Mouse (Mus musculus): ENCODE measurements around the gene Sgcd. TPM values are rescaled to one million over a fixed set of nuclear protein-coding genes. Genes with fewer than 3 reads are reported as not detected.
"Not testable (repeated sequence)": the region's sequence is repeated elsewhere in the genome, so short reads cannot be mapped to it uniquely, and the experiment has no call there.

The Sgcd gene
- polyA plus RNA-seq, 1 experiment from 2014 or later: 0.24 TPM

- 20% methylated on average over 4 of the region's 4 CpGs for WGBS (ENCODE audit: insufficient replicate concordance)
- peak; percentile 54; the same call in 1 of the 2 replicates for ATAC-seq (ENCODE audit: insufficient read depth)
- Histone ChIP-seq H3K4me3 (replicated peaks) (no peak overlapping the region), H3K36me3 (replicated peaks) (no peaks in the 10 kb centered on the region), H3K9me3 (replicated peaks) (no peaks in the 10 kb centered on the region), H3K9ac (no peak overlapping the region), H3K4me2 (no peak overlapping the region), H3K27me3 (no peaks in the 10 kb centered on the region), H3K27ac (replicated peaks) (no peak overlapping the region), H3K4me1 (replicated peaks) (no peaks in the 10 kb centered on the region)
Observed at GRCm38 (mm10) chr11:47777226-47777915, 211.4 kb downstream of the Sgcd start.

- no peak for ATAC-seq (ENCODE audit: insufficient read depth)
Observed at GRCm38 (mm10) chr11:47776019-47776418, 212.8 kb downstream of the Sgcd start.

GRCm38 (mm10) chr11:47765859-47766258 lies 222.9 kb downstream of the Sgcd start:
- no peaks in the 10 kb centered on the region for H3K36me3 ChIP-seq (replicated peaks)

More at GRCm38 (mm10) chr11:47776019-47776418, 212.8 kb downstream of the Sgcd start:
- Histone ChIP-seq H3K4me3 (replicated peaks) (no peak overlapping the region), H3K36me3 (replicated peaks) (no peaks in the 10 kb centered on the region), H3K27ac (replicated peaks) (no peak overlapping the region), H3K4me1 (replicated peaks) (no peaks in the 10 kb centered on the region), H3K4me2 (no peak overlapping the region), H3K9me3 (replicated peaks) (no peaks in the 10 kb centered on the region), H3K9ac (no peak overlapping the region), H3K27me3 (no peaks in the 10 kb centered on the region)
- WGBS (ENCODE audit: insufficient replicate concordance): 30% methylated on average over 1 of the region's 1 CpGs

GRCm38 (mm10) chr11:47763569-47763968 lies 225.2 kb downstream of the Sgcd start:
- not testable (repeated sequence) for H3K9me3 ChIP-seq (replicated peaks); H3K27ac ChIP-seq (replicated peaks); H3K27me3 ChIP-seq; H3K4me1 ChIP-seq (replicated peaks); H3K4me3 ChIP-seq (replicated peaks); H3K4me2 ChIP-seq; H3K9ac ChIP-seq; H3K36me3 ChIP-seq (replicated peaks); ATAC-seq (ENCODE audit: insufficient read depth)
- 64% methylated on average over 3 of the region's 3 CpGs for WGBS (ENCODE audit: insufficient replicate concordance)

More at GRCm38 (mm10) chr11:47765859-47766258, 222.9 kb downstream of the Sgcd start:
- Histone ChIP-seq H3K4me3 (replicated peaks) (no peak overlapping the region), H3K4me2 (no peak overlapping the region), H3K9me3 (replicated peaks) (no peaks in the 10 kb centered on the region), H3K4me1 (replicated peaks) (no peaks in the 10 kb centered on the region), H3K27me3 (no peaks in the 10 kb centered on the region), H3K9ac (no peak overlapping the region), H3K27ac (replicated peaks) (no peak overlapping the region)
- no peak for ATAC-seq (ENCODE audit: insufficient read depth)
- WGBS (ENCODE audit: insufficient replicate concordance): 69% methylated on average over 2 of the region's 2 CpGs

- no peaks in the 10 kb centered on the region for H3K9me3 ChIP-seq (replicated peaks)
- no peaks in the 10 kb centered on the region for H3K27me3 ChIP-seq
- ATAC-seq (ENCODE audit: insufficient read depth): no peak
- H3K4me3 ChIP-seq (replicated peaks): no peak overlapping the region
- no peak overlapping the region for H3K9ac ChIP-seq
- H3K4me2 ChIP-seq: no peak overlapping the region
- no peak overlapping the region for H3K27ac ChIP-seq (replicated peaks)
- no peaks in the 10 kb centered on the region for H3K36me3 ChIP-seq (replicated peaks)
- 59% methylated on average over 4 of the region's 4 CpGs for WGBS (ENCODE audit: insufficient replicate concordance)
- no peaks in the 10 kb centered on the region for H3K4me1 ChIP-seq (replicated peaks)
Observed at GRCm38 (mm10) chr11:47759015-47759414, 229.8 kb downstream of the Sgcd start.

GRCm38 (mm10) chr11:47742806-47743205 lies 246.0 kb downstream of the Sgcd start:
- WGBS (ENCODE audit: insufficient replicate concordance): 47% methylated on average over 2 of the region's 2 CpGs
- ATAC-seq (ENCODE audit: insufficient read depth): no peak

GRCm38 (mm10) chr11:47704930-47705787 lies 283.6 kb downstream of the Sgcd start:
- 65% methylated on average over 8 of the region's 8 CpGs for WGBS (ENCODE audit: insufficient replicate concordance)
- no peaks in the 10 kb centered on the region for H3K27me3 ChIP-seq
- H3K9ac ChIP-seq: no peak overlapping the region
- no peaks in the 10 kb centered on the region for H3K9me3 ChIP-seq (replicated peaks)
- H3K4me1 ChIP-seq (replicated peaks): no peaks in the 10 kb centered on the region
- H3K4me2 ChIP-seq: no peak overlapping the region
- no peaks in the 10 kb centered on the region for H3K36me3 ChIP-seq (replicated peaks)
- no peak overlapping the region for H3K27ac ChIP-seq (replicated peaks)
- H3K4me3 ChIP-seq (replicated peaks): no peak overlapping the region
- ATAC-seq (ENCODE audit: insufficient read depth): no peak

More at GRCm38 (mm10) chr11:47742806-47743205, 246.0 kb downstream of the Sgcd start:
- H3K4me2 ChIP-seq: no peak overlapping the region
- H3K36me3 ChIP-seq (replicated peaks): no peaks in the 10 kb centered on the region
- H3K27me3 ChIP-seq: no peaks in the 10 kb centered on the region
- H3K4me3 ChIP-seq (replicated peaks): no peak overlapping the region
- no peak overlapping the region for H3K27ac ChIP-seq (replicated peaks)
- H3K4me1 ChIP-seq (replicated peaks): no peaks in the 10 kb centered on the region
- H3K9ac ChIP-seq: no peak overlapping the region
- H3K9me3 ChIP-seq (replicated peaks): no peaks in the 10 kb centered on the region

- H3K4me2 ChIP-seq: no peak overlapping the region
- ATAC-seq (ENCODE audit: insufficient read depth): no peak
- no peaks in the 10 kb centered on the region for H3K9me3 ChIP-seq (replicated peaks)
- H3K27me3 ChIP-seq: no peaks in the 10 kb centered on the region
- no peak overlapping the region for H3K27ac ChIP-seq (replicated peaks)
- 67% methylated on average over 1 of the region's 1 CpGs for WGBS (ENCODE audit: insufficient replicate concordance)
- no peak overlapping the region for H3K9ac ChIP-seq
- H3K36me3 ChIP-seq (replicated peaks): no peaks in the 10 kb centered on the region
- H3K4me3 ChIP-seq (replicated peaks): no peak overlapping the region
- H3K4me1 ChIP-seq (replicated peaks): no peaks in the 10 kb centered on the region
Observed at GRCm38 (mm10) chr11:47695611-47696010, 293.2 kb downstream of the Sgcd start.

GRCm38 (mm10) chr11:47658135-47658534 lies 330.6 kb downstream of the Sgcd start:
- no peak for ATAC-seq (ENCODE audit: insufficient read depth)
- H3K4me3 ChIP-seq (replicated peaks): no peak overlapping the region
- no peaks in the 10 kb centered on the region for H3K36me3 ChIP-seq (replicated peaks)
- no peaks in the 10 kb centered on the region for H3K9me3 ChIP-seq (replicated peaks)
- H3K4me2 ChIP-seq: no peak overlapping the region
- no peak overlapping the region for H3K9ac ChIP-seq
- 0% methylated on average over 1 of the region's 1 CpGs for WGBS (ENCODE audit: insufficient replicate concordance)
- no peak overlapping the region for H3K27ac ChIP-seq (replicated peaks)
- H3K27me3 ChIP-seq: no peaks in the 10 kb centered on the region
- no peaks in the 10 kb centered on the region for H3K4me1 ChIP-seq (replicated peaks)

- Histone ChIP-seq H3K27ac (replicated peaks) (no peak overlapping the region), H3K4me2 (no peak overlapping the region), H3K9ac (no peak overlapping the region), H3K27me3 (no peaks in the 10 kb centered on the region), H3K4me1 (replicated peaks) (no peaks in the 10 kb centered on the region), H3K36me3 (replicated peaks) (no peaks in the 10 kb centered on the region), H3K4me3 (replicated peaks) (no peak overlapping the region), H3K9me3 (replicated peaks) (no peaks in the 10 kb centered on the region)
- ATAC-seq (ENCODE audit: insufficient read depth): no peak
Observed at GRCm38 (mm10) chr11:47645911-47646310, 342.9 kb downstream of the Sgcd start.

GRCm38 (mm10) chr11:47641567-47642259 lies 347.1 kb downstream of the Sgcd start:
- Histone ChIP-seq H3K9me3 (replicated peaks) (no peaks in the 10 kb centered on the region), H3K4me2 (no peak overlapping the region), H3K4me1 (replicated peaks) (no peaks in the 10 kb centered on the region), H3K36me3 (replicated peaks) (no peaks in the 10 kb centered on the region), H3K4me3 (replicated peaks) (no peak overlapping the region), H3K9ac (no peak overlapping the region), H3K27ac (replicated peaks) (no peak overlapping the region), H3K27me3 (no peaks in the 10 kb centered on the region)
- no peak for ATAC-seq (ENCODE audit: insufficient read depth)
- WGBS (ENCODE audit: insufficient replicate concordance): 41% methylated on average over 2 of the region's 2 CpGs
